ENCODE assay signal across 22 mouse cellular contexts in genomic region chr3:130863376-130863775, GRCm38 (mm10).
DNase-seq lines count a peak whose midpoint lies in the region; ATAC-seq lines count a peak whose summit lies in the region.
"Had no signal": no experiment of that assay in that cellular context is flagged by ENCODE, and none has a peak within 500 bp of the region (broad histone marks: within the 10 kb centered on the region; RNA-seq: fewer than 3 reads in every experiment).

No protein-coding gene starts in this region.

- no peak for ATAC-seq in megakaryocyte, adult 5-6 weeks (ENCODE audit: poor library complexity, severe bottlenecking)
- ATAC-seq: forebrain, embryonic 15.5 days; hindbrain, embryonic 16.5 days; intestine, embryonic 15.5 days had no signal

- DNase-seq in adrenal gland, adult (ENCODE audit: inconsistent age in 2 of 2, low spot score in 1 of 2), result peak; percentile 59 to 74
- DNase-seq in adrenal gland, postnatal 4 days (ENCODE audit: low spot score in 2 of 2), result no peak
- peak; percentile 33 for DNase-seq in 3T3-L1 (ENCODE audit: low read depth, low spot score)
- peak; percentile 23 for DNase-seq in adrenal gland, adult 8-10 months
- peak; percentile 23 for DNase-seq in adrenal gland, postnatal 25 days
- no peak for DNase-seq in gastrocnemius, adult 8-10 months (ENCODE audit: low spot score in 2 of 2)
- no peak for DNase-seq in right cerebral cortex, adult 2 months (ENCODE audit: low spot score in 2 of 2)
- DNase-seq: B cell, adult 2 months; cerebellum, adult 11-12 months; cerebellum, adult 8-10 months; cerebellum, postnatal 10 days; cerebellum, postnatal 36 days; embryo, embryonic 11 days; gastrocnemius, postnatal 10 days; heart, adult 11 months; heart, postnatal 10 days; heart, postnatal 36 days; kidney, adult 11 months had no signal

Comparison
In these comparisons a context has a peak if more than half of its experiments do, and no peak if none do; other contexts are left out.
1. DNase-seq: peak in adrenal gland, adult (2 of 2), 3T3-L1 (single experiment), adrenal gland, adult 8-10 months (single experiment) and adrenal gland, postnatal 25 days (single experiment); none in adrenal gland, postnatal 4 days (0 of 2), gastrocnemius, adult 8-10 months (0 of 2) and right cerebral cortex, adult 2 months (0 of 2).